Mouse (Mus musculus): ENCODE measurements at regions not wholly inside any gene's neighbourhood (a gene's known extent, or its start where the extent isn't known, plus 50 kb on each side); places are given as distances from the start of the nearest gene placed in this dataset.

DNA sequence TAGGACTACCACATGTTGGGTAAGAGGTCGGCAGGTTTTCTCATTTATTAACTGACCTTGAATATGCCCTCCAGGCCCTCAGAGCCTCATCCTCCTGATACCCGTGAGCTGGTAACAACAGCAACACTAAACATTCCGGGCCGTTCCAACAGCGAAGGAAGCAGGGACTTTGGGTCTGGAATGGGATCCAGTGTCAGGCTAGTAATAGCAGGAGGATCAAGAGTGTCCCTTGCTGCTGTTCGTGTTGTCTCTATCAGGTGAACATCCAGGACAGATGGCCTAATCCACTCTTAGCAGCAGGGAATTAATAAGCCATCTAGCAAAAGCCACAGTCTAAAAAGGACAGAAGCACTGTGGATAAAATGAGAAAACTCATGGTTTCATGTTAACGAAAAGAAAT, 106.7 kb downstream of the Cpeb2 start:
- DNase-seq (ENCODE audit: low read depth), result no peak

DNA sequence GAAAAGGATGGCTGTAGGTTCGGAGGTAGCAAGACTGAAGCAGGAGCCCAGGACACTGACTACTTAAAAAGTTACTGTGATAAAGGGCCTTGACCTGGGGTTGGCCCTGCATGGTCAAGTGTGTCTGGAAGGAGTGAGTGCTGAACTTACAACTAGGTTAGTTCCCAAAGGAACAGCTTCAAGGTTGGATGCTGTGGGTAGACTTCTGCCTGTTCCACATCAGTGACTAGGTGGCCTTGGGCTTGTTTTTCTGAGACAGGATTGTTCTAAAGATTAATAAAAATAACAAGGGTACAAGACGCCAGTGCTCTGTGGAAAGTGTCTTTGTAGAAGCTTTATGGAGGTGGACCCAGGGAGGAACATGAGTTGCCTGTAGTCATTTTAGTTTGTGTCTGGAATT, 108.5 kb downstream of the Cpeb2 start:
- DNase-seq (ENCODE audit: low read depth), result no peak

DNA sequence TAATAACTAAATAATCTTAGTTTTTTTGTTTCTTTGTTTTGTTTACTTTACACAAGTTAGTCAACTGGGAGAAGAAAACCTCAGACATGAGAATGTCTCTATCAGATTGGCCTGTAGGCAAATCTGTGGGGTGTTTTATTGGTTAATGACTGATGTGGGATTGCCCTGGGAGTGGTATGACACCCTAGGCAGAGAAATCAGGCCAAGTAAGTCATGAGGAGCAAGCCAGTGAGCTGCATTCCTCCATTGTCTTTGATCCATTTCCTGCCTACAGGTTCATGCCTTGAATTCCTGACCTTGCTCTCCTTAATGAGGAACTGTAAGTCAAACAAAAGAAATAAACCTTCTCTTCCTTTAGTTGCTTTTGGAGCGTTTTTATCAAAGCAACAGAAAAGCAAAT, 111.5 kb downstream of the Cpeb2 start:
- DNase-seq (ENCODE audit: low read depth), result no peak

DNA sequence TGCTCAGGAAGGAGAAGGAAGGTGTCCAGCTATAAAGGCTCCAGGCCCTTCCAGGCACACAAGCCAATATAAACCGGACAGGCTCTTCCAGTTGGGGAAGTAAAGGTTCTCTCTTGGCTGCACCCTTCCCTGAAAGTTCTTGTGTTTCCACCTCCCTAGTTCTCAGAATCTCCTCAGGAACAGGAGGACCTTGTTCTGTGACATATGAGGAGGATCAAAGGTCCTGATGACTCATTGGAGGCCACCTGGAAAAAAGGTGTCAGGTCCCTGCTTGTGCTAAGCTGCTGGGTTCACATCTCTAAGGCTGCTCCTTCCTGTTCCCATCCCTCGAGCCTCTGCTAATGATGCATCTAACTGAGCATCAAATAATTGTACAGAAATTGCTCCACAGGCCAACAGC, 118.0 kb downstream of the Cpeb2 start:
- DNase-seq (ENCODE audit: low read depth), result no peak

DNA sequence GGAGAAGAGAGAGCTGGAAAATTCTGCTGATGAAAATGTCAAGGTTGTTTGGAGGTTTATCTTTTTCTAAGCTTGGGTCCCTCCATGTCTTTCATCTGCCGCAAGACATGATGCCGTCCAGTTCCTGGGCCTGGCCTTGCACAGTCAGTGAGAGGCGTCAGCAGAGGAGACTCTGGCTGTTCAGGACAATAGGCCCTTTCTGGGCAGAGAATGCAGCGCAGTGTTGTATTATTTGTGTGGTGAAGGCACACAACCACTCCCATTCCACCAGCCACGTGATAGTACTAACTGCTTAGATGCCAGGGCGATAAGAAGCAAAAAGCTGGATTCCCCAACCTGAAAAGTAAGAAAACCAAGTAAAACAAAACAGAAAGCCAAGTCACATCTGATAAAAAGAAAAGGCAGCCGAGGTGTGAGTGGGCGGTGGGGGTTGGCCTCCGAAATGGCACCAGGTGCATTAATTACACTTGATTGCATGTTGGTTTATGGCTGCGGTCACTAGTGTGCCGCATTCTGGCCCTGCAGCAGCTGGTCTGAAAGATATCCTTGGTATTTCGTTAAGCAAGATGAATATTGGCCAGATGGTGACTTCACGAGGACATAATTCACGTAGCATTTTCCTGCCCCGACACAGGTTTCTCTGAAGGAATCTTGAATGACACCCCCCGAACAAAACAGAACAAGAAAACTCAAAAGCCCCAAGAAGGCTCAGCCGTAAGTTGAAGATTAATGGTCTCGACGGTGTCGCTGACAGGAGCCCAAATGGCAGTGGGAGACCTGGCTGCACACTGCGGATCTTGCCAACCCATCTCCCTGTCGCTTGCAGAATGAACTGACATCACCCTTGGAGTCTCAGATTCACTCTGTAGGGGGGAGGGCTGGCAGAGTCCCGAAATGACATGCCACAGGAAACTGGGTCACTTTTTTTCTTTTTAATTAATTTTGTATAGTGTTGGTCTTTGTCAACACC, 120.3 kb downstream of the Cpeb2 start:
- no peak for DNase-seq (ENCODE audit: low read depth)

DNA sequence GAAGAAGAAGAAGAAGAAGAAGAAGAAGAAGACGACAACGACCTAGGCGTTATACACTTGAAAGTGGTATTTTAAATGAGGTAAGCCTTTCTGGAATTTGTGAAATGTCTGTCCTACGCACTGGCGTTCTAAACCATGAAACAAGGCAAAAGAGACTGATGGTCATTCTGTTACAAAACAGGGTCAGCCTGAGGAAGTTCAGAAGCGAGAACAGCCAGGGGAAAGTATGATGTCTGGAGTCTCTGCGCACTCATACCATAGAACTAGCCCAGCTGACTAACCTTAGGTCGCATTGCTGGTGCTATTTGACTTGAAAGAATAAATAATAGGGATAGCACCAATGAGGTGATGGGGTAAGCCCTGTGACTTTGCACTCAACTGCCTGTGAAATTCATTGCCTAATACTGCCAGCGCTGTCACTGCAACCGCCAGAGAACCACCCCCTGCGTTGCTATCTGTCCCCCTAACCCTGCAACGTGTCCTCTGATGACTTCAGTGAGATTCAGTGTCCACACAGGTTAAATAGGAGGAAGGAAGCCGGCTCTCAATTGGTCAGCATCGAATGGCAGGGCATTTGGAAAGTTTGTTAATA, 121.5 kb downstream of the Cpeb2 start:
- DNase-seq (ENCODE audit: low read depth), result no peak

DNA sequence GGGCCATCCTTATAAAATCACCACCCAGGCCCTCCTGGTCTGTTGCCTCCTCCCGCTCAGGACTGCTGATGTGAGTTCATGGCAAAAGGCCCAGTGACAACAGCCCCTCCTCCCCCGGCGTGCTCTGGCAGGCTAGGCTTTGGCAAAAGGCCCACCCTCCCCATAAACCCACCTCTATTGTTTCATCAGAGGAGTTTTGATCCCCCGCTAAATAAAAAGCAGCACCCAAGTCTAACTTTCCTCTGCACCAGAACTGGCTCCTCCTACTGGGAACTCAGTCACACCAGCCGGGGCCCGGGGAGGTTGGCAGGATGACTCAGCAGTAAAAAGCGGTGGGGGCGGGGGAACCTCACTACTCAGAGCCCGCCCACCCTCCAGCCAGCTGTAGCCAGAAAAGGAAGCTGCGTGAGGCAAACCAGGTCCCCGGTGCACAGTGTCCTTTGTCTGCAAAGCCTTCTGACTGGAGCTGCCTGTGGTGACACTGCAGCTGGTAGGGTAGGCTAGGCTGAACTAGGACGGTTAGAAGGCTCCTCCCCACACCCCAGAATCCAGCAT, 122.1 kb downstream of the Cpeb2 start:
- DNase-seq (ENCODE audit: low read depth), result peak; percentile 44

DNA sequence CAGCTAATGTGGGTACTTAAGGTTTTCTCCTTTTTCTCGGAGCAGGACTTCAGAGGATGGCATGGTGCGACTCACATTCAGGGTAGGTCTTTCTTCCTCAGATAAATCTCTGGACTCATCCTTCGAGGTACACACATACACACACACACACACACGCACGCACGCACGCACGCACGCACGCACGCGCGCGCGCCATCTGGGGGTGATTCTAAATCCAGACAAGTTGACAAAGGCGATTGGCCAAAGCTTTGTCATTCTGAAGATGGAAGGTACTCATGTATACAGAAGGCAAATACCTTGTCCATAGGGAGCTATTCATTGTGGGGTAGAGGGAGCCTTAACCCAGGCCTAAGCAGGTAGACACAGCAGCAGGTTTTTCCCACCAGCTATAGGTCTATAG, 122.9 kb downstream of the Cpeb2 start:
- DNase-seq (ENCODE audit: low read depth), result no peak

DNA sequence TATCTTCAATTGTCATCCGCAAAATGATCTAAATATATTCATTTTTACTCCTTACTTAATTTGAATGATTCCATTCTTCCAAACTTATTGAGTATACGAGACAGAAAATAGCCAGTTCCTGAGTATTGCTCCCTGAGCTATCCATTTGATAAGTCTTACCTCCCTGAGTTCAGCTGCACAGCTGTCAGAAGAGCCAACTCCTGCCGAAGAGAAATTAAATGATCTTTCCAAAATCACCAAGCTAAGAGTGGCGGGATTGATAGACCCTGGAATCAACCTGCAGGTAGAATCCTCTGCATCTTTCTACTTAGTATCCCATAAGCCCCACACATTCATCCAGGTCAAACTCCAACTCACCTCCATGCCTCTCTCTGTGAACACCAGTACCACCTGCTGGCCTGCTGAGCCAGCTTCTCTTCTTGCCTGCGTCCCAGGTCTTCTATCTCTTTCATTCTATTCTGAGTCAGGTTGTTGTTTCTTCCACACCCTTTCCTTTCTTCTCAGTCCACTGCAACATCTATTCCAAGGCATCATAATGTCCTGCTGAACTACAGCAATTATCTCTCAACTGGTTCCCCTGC, 124.2 kb downstream of the Cpeb2 start:
- DNase-seq (ENCODE audit: low read depth), result no peak

DNA sequence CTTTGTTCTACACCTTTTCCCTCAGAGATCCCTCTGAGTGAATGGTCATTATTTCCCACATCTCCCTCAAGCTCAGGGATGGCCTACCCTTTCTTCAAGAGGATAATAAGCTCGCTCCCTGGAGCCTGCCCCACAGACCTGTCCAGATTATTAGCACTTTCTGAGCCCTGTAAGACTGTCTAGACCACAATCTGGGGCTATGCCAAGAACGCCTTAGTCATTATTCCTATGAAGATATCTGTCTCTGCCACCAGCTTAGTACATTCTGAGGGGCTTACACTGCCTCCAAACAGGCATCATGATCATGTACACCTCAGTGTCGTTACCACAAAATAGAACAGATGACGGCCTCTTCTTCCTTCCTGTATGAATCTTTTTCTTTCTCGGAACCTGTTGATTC, 124.9 kb downstream of the Cpeb2 start:
- no peak for DNase-seq (ENCODE audit: low read depth)

DNA sequence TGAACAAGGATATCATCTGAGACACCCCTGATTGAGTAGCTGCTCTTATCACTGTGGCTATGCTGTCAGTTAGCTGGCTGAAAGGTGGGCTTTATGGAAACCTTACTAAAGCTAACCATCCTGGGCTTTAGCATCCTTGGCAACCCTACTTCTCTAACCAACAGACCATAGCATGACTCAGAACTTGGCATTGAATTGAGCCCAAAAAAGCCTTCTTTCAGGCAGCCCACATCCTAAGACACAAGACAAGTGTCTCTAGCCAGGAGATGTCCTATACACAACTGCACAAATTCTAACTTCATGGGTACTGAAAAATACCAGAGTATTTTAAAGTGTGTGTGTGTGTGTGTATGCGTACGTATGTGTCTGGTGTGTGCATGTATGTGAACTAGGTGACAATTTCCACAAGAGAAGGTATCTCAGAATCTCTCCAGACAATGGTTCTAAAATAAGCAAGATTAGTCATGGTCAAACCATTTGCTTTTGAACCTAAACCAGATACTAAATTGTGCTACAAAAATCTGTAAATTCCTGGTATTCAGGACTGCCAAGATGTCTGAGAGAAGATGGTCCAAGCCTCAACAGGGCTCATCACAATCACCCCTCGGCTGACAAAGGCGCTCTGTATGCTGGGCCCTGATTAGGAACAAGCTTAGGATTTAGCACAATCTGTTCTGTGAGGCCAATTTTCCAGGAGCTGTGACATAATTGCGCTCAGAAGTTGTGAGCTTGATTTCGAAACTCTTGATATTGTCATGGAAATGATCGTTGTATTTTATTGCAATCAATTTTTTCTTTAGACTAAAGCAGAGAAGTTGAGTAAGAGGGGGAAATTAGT, 126.2 kb downstream of the Cpeb2 start:
- no peak for DNase-seq (ENCODE audit: low read depth)

DNA sequence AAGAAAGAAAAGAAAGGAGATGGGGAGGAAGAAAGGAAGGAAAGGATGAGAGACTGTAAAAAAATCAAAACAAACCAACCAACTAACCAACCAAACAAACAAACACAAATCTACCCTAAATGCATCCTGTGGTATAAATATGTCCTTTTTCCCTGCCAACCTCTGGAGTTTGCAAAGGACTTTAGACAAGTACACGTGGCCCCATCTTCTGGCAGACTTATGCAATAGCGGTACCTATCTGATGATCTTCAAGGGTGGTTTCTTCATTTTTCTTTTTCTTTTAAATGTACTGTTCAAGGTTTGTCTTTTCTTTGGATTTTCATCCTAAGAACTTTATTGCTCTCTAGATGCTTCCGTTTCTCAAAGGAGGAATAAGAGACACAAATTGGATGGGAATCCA, 127.3 kb downstream of the Cpeb2 start:
- peak; percentile 21 for DNase-seq (ENCODE audit: low read depth)

DNA sequence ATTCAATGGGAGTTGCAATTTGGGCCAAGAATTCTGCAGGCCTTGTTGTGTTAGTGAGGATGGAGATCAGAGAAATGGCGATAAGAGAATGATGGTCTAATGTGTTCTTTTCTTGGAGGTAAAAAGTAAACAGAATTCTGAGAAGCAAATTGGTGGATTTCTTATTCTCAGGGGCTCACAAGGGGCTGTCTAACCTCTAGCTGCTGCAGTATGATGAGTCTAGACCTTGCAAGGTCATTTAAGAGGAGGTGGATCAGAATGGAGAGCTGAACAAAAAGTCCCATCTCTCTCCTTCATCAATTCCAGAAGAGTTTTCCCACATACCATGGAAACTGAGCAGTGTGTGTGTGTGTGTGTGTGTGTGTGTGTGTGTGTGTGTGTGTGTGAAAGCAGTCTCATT, 128.1 kb downstream of the Cpeb2 start:
- DNase-seq (ENCODE audit: low read depth), result no peak

DNA sequence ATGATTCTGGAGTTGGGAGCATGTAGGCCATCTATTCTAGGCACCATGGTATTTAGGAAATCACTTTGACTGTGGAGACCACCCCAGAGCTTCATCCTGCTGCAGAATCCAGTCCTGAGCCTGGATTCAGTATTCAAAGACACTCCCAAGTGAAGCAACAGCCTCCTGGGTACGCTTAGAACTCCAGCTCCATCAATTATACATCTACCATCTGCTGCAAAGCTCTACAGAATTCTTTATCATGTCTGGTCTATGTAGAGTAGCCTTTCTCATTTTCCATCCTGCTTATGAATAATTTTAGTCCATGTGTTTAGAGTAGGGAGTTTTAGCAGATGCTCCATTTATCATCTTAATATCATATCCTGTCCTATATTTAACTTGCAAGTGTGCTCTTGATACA, 139.4 kb downstream of the Cpeb2 start:
- DNase-seq (ENCODE audit: low read depth), result no peak

DNA sequence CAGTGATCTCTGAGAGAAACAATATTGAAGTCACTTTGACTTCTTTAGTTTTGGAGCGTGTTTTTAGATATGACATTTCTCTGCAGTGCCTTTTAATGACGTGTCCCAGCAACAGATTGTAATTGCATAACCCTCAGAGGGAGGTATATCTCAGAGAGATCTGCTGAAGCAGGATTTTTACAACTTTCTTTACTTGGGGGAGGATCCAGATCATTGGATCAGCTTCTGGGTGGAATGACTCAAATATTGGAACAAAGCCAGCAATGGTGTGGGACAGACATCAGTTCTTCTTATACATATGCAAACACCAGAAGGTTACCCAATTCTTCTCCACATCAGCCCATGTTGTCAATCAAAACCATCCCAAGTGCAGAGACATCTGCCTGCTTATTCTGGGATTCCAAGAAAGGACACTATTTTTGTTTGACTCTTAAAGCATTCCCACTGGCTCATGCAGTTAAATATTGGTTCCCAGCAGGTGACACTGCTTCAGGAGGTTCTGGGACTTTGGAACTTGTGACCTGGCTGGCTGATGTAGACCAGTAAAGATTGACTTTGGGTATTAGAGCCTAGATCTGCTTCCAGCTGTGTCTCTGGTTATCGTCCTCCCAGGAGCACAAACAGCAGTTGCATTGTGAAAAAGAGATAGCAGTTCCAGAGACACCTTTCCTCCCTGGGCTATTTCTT, 130.5 kb upstream of the C1qtnf7 start:
- DNase-seq (ENCODE audit: low read depth), result no peak

DNA sequence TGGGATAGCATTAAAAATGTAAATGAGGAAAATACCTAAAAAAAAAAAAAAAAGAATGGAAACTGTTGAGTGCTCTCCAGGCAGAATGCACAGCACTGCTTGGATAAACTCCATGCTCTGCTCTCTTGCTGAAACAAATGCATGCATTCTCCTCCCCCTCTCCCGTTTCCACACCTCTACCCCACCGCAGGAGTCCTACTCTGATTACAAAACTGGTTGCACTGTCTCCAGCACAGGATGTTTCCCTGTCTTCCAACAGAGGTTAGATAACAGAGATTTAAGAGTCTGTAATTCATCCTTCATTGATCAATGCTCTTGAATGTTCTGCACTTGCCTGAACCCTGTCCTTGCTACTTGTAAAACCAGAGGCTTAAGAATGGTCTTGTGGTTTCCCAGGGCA, 124.3 kb upstream of the C1qtnf7 start:
- no peak for DNase-seq (ENCODE audit: low read depth)

DNA sequence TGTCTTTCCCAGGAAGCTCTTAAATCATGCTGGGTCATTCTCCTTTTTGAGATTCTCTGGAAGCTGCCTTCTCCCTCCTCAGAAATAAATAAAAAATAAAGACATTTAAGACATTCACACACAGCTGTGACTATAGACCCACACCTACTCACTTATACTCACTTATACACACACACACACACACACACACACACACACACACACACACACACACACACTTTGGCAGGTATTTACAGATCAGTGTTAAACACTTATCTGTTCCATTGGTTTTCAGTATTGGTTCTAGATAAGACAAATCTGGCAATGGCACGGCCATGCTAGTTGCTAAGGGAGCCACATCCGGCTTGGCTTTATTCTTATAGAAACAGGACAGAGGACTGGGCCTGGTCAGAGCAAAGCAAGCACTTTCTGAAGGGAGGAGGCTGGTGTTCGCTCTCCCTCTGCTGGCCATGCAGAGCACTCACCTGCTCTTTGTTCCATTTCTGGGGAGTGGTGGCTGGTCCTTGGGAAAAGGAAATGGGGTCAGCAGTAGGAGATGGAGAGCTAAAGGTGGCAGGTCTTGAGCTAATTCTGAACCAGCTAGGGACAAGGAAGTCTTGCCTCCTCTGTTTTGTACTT, 123.8 kb upstream of the C1qtnf7 start:
- DNase-seq (ENCODE audit: low read depth), result no peak

DNA sequence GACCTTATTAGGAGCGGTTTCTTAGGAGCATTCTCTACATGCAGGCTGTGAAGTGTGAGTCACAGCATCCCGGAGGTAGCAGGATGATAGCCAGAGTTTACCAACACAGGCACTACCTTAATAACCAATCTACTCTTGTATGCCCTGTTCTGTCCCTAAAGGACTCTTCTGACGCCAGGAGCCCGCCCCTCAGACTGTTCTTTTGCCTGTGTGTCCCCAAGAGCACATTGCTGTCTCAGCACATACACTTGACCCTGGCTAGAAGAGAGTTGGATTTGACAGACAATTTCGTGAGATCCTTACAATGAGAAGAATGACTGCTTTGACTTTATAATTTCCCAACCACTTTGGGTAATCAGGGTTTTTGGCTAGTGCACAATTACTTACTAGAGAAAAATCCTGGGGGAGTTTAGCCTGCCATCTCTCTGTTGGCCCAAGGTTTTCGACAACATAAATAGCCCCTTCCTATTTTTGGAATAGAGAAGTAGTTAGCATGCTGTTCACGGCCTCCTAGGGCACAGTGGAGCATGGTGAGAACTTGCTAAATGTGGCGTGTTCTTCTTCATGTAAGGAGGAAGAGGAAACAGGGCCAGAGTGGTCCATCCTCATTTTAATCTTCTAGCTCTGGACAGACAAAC, 122.3 kb upstream of the C1qtnf7 start:
- DNase-seq (ENCODE audit: low read depth), result no peak

DNA sequence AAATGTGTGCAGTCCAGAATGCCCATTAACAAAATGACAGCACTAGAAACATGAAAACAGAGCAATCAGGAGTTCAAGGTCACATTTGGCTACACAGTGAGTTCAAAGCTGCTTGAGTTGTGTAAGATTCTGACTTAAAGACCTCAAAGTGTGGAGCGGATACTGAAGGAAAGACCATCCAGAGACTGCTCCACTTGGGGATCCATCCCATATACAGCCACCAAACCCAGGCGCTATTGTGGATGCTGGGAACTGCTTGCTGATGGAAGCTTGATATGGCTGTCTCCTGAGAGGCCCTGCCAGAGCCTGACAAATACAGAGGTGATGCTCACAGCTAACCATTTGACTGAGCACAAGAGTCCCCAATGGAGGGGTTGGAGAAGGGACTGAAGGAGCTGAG, 98.1 kb upstream of the C1qtnf7 start:
- no peak for DNase-seq (ENCODE audit: low read depth)

Data from naive thymus-derived CD4-positive, alpha-beta T cell, adult 2 months (primary cell).